Mouse (Mus musculus) left cerebral cortex, adult 8-10 months (tissue): ENCODE results near the gene Dnajb14. TPM values are rescaled to one million over a fixed set of nuclear protein-coding genes. Genes with fewer than 3 reads are reported as not detected.
A peak's percentile ranks its signal among the peaks of the same experiment; 100 is the strongest.
"Not testable (repeated sequence)": the region's sequence is repeated elsewhere in the genome, so short reads cannot be mapped to it uniquely, and the experiment has no call there.

Experiments
- DNase-seq, 2 experiments: peaks; one replicate each; pipeline ENCODE4 v3.0.0; 2022; ENCODE audit warnings: low spot score in 2 of 2
- total RNA-seq, 4 experiments: library from RNA; stranded (reverse); gene quantifications; 2 replicates each; pipeline ENCODE4 v1.2.4; 2022

Gene Dnajb14
- total RNA-seq, 4 experiments from 2014 or later, result 43.6 to 53.5 (median 47.1) TPM

- DNase-seq, result peak in 1 of 2 experiments; percentile 58
Observed at GRCm38 (mm10) chr3:137952225-137952913, 84.9 kb downstream of the Dnajb14 start.

GRCm38 (mm10) chr3:137952914-137953880 is 85.7 kb downstream of the Dnajb14 start:
- peak; percentile 31 to 84 for DNase-seq

GRCm38 (mm10) chr3:137954256-137954916 is 86.9 kb downstream of the Dnajb14 start:
- DNase-seq, result no peak

- no peak for DNase-seq
Observed at GRCm38 (mm10) chr3:137955560-137956081, 88.1 kb downstream of the Dnajb14 start.

GRCm38 (mm10) chr3:137957864-137958263 is 90.4 kb downstream of the Dnajb14 start:
- no peak for DNase-seq

- no peak for DNase-seq
Observed at GRCm38 (mm10) chr3:137958352-137958751, 90.9 kb downstream of the Dnajb14 start.

GRCm38 (mm10) chr3:137959456-137959855 is 92.0 kb downstream of the Dnajb14 start:
- no peak for DNase-seq

- DNase-seq, result no peak
Observed at GRCm38 (mm10) chr3:137961736-137962385, 94.4 kb downstream of the Dnajb14 start.

GRCm38 (mm10) chr3:137963508-137963907 is 96.0 kb downstream of the Dnajb14 start:
- no peak for DNase-seq

GRCm38 (mm10) chr3:137964014-137964413 is 96.5 kb downstream of the Dnajb14 start:
- not testable (repeated sequence) for DNase-seq

Other genes with a start within 250 kb of the Dnajb14 start
- gene Ddit4l, start 246.1 kb upstream of the Dnajb14 start, total RNA-seq, result 10 to 100 TPM; 15.4 to 22.2 (median 18.9) TPM
- gene Gm21962, start 196.2 kb upstream of the Dnajb14 start, total RNA-seq, result not detected
- gene H2afz, start 3.2 kb upstream of the Dnajb14 start, total RNA-seq, result 100 to 1,000 TPM; 174 to 188 (median 180) TPM
- gene Lamtor3, start 50.8 kb downstream of the Dnajb14 start, total RNA-seq, result 10 to 100 TPM; 62.0 to 71.8 (median 65.0) TPM
- 1 to 10 TPM; 3.4 to 5.9 (median 4.7) TPM for gene Dapp1, start 113.9 kb downstream of the Dnajb14 start, total RNA-seq
- gene 1110002E22Rik, start 197.4 kb downstream of the Dnajb14 start, total RNA-seq, result 1 to 10 TPM; 1.3 to 2.2 (median 1.6) TPM
- gene Gm5105, start 199.7 kb downstream of the Dnajb14 start, total RNA-seq, result under 1 TPM in 1 of 4 experiments, not detected in 3; 0.21 TPM